Mouse (Mus musculus): Measurements from ENCODE around the gene Ubap1l.
"Not testable (repeated sequence)": the region's sequence is repeated elsewhere in the genome, so short reads cannot be mapped to it uniquely, and the experiment has no call there.

The Ubap1l gene

GRCm38 (mm10) chr9:65360641-65361448 is at the start of gene Ubap1l:
Gene Ubap1l, plus strand, starts transcription at chr9:65361041.
- no peak for DNase-seq (ENCODE audit: low spot score)

GRCm38 (mm10) chr9:65312669-65313357 is 48.0 kb upstream of the Ubap1l start:
- no peak for DNase-seq (ENCODE audit: low spot score)

- DNase-seq (ENCODE audit: low spot score), result no peak
These were observed 47.0 kb upstream of the Ubap1l start for GRCm38 (mm10) chr9:65313846-65314245.

- DNase-seq (ENCODE audit: low spot score), result no peak
These were observed 38.5 kb upstream of the Ubap1l start for GRCm38 (mm10) chr9:65322255-65322900.

DNA sequence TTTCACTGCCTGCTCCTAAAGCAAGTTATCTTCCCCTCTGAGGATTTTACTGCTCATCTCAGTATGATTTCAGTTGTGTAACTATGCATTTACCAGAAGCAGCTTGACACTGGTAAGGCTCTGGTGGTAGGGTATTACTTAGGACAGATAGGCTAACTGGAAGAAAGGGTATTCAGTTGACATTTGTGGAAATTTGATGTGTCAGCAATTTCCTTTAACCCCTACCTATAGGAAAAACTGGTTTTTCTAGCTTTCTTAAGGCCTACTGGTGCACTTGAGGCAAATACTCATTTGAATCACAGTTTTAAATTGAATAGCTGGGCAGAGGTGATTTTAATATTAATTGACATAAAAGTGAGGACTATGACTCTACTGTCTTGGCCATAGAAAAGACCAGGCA is 34.9 kb upstream of the Ubap1l start:
- no peak for DNase-seq (ENCODE audit: low spot score)

DNA sequence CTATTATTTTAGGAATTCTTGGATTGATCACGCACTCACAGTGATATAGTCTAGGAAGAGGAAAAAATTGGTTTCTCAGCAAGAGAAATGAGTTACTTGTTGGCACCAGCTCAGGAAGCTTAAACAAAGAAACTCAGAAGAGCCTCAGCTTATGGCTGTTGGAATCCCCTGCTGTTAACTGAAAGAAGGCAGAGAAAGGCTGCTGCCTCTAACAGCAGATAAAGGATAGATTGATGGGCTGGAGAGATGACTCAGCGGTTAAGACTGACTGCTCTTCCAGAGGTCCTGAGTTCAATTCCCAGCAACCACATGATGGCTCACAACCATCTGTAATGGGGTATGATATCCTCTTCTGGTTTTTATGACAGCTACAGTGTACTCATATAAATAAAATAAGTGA is 33.5 kb upstream of the Ubap1l start:
- no peak for DNase-seq (ENCODE audit: low spot score)

DNA sequence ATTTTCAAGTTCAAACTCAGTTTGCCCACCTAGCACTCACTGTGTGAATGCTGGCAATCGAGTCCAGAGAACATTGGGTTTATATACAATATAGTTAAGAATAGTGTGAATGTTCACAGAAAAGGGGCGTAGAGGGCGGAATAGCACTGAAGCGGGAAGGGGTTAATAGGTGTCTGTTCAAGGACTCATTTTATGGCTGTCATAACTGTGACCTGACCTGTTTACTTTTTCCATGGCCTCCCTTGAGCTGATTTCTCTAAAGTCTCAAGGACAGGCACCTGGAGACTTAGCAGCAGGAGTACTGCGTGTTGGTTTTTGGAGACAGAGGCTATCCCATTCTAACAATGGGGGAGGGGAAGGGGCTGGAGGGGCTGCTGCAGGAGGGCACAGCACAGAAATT is 26.9 kb upstream of the Ubap1l start:
- DNase-seq (ENCODE audit: low spot score), result no peak

DNA sequence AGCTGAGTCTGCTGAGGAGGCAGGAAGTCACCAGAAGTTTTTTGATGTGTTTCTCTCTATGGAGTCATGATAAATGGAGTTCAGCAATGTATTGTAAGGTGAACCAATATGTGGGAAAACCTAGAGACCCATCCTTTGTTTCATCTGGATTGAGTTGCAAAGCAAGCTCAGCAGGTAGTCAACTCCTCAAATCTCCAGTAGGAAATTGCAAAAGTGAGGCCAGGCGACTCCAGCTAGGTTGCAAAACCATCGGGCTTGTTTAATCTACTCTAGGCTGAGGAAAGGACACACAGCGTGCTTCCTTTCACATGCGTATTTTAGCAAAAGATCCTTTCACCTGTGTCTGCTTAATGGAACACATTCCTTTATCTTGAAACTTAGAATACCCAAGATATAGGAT is 21.7 kb upstream of the Ubap1l start:
- DNase-seq (ENCODE audit: low spot score), result no peak

- no peak for DNase-seq (ENCODE audit: low spot score)
These were observed 20.4 kb upstream of the Ubap1l start for GRCm38 (mm10) chr9:65340414-65340813.

DNA sequence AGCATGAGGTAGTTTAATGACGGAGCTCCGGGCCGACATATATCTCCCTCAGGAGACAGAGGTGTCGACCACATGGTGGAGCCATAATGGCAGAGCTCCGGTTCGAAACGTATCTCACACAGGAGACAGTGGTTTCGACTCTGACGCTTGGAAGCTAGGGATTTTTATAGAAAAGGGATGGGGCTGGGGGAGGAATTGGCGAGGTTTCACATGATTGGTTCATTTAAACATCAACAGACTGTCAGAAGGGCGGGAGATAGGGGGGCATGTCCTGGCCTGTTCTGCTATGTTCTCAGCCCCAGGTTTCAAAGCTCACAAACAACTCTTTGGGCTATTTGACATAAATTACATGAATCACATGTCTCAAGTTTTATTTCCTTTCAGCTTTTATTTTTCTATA is 15.4 kb upstream of the Ubap1l start:
- DNase-seq (ENCODE audit: low spot score), result not testable (repeated sequence)

DNA sequence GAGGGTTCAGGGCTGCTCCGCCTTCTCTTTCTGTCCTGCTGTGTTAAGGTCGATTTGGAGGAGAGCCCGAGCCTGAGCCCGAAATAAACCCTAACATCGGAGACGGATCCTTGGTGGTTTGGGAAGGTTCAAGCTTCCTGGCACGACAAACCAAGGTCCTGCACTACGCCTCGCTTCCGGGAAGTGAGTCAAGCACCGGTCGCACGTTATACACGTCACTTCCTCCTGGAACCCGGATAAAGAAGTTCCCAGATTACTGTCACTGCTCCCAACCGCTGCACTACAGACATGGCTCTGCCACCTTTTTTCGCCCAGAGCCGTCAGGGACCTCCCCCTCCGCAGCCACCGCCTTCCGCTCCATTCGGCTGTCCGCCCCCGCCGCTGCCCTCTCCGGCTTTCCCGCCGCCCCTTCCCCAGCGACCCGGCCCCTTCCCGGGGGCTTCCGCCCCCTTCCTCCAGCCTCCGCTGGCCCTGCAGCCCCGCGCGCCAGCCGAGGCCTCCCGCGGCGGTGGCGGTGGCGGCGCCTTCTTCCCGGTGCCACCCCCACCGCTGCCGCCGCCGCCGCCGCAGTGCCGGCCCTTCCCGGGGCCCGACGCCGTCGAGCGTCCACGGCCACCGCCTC is 14.9 kb upstream of the Ubap1l start, which contains the start of gene Pdcd7:
Gene Pdcd7, plus strand, starts transcription at position 251 of the 622 bp plus-strand sequence.
- DNase-seq (ENCODE audit: low spot score), result peak; percentile 89

- peak; percentile 60 for DNase-seq (ENCODE audit: low spot score)
These were observed 14.2 kb upstream of the Ubap1l start for GRCm38 (mm10) chr9:65346476-65347111.

- no peak for DNase-seq (ENCODE audit: low spot score)
These were observed 13.6 kb upstream of the Ubap1l start for GRCm38 (mm10) chr9:65347112-65347850.

DNA sequence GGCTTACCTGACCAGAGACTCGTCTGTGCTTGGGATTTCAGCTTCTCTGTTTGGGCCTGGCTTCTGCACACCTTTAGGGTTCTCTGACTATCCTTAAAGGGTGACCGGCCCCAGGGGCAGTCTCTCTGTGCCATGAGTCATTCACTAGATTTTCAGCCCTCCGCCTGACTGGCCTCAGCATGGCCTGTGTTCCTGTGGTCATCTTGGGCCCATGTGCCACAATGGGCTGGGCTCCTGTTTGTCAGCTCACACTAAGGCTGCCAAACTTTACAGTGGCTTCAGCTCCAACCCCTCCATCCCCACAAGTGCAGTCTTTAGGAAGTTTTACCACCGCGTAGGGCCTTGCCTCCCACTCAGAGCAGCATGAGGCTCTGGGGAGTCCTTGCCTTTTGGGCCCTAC is 7.6 kb upstream of the Ubap1l start:
- no peak for DNase-seq (ENCODE audit: low spot score)

- DNase-seq (ENCODE audit: low spot score), result no peak
These were observed 4.3 kb upstream of the Ubap1l start for GRCm38 (mm10) chr9:65356561-65356960.

GRCm38 (mm10) chr9:65356971-65357370 is 3.9 kb upstream of the Ubap1l start:
- peak; percentile 30 for DNase-seq (ENCODE audit: low spot score)

- no peak for DNase-seq (ENCODE audit: low spot score)
These were observed 1.8 kb upstream of the Ubap1l start for GRCm38 (mm10) chr9:65358956-65359480.

DNA sequence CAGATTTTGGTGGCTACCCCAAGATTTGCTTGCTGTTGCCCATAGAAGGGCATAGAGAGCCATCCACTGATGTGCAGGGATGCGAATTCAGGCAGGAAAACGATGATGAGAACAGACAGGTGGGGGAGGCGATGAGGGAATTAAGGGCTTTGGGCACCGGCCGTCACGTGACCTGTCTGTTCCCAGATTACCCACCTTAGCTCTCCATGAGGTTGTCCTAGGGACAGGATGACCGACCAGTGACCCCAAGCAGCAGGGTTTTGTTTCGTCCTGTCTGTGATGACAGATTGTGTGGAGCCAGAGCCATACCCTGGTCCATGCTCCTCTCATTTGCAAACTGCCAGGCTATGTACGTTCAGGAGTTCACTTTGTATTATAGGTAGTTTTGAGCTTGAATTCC is 2.8 kb downstream of the Ubap1l start:
- DNase-seq (ENCODE audit: low spot score), result no peak

DNA sequence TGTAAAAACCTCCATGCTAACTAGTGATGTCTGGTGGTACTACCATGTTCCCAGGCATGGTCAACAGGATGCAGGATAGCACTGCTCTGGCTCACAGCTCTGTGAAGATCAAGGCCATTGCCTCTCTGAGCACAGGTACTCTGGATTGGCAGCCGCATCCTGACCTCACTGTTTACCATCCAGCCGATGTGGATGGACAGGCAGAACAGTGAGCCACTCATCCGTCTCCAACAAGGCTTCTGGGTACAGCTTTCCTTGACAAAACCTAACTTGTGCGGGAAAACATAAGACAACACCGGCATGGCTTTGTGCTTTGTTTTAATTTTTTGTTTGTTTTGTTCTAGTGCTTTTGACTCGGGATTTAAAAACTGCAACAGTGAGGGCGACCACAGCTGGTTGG is 4.9 kb downstream of the Ubap1l start:
- DNase-seq (ENCODE audit: low spot score), result no peak

DNA sequence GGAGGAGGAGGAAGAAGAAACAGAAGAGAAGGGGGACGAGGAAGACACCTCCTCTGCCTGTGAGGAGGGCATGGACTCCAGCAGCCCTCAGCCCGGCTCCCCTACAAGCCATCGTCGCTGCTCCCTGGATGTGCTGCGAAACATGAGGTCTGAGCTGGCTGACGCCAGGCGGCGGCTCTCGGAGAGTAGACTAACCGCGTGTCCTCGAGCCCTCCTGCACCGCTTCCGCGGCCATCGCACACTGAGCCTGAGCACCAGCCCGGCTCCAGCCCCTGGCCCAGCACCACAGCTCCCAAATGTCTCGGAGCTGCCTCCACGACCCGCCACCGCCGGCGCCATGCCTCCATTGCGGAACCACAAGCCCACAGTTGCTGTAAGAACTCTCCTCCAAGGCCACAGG is 10.9 kb downstream of the Ubap1l start:
- DNase-seq (ENCODE audit: low spot score), result no peak

DNA sequence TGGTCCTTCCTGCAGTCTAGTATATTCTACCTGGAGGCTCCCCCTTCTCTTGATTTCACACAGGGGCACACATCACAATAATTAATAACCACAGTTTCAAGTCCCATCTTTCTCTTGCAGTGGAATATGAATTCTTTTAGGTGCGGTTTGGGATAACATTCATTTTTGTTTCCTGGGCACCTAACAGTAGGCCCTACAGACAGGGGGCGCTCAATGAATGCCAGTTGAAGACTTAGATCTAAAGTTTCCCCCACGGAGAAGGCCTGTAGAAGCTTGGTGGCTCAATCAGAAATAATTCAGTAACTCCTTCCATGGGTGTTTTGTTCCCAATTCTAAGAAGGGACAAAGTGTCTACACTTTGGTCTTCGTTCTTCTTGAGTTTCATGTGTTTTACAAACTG is 11.6 kb downstream of the Ubap1l start:
- no peak for DNase-seq (ENCODE audit: low spot score)

Measured in ovary, postnatal 36 days (tissue).